Mouse (Mus musculus): ENCODE data around the gene Sbf1. TPM values are rescaled to one million over a fixed set of nuclear protein-coding genes. Genes with fewer than 3 reads are reported as not detected.

Sbf1 gene
- 10 to 100 TPM; 56.5 to 74.5 (median 69.5) TPM for total RNA-seq (2022)

DNA sequence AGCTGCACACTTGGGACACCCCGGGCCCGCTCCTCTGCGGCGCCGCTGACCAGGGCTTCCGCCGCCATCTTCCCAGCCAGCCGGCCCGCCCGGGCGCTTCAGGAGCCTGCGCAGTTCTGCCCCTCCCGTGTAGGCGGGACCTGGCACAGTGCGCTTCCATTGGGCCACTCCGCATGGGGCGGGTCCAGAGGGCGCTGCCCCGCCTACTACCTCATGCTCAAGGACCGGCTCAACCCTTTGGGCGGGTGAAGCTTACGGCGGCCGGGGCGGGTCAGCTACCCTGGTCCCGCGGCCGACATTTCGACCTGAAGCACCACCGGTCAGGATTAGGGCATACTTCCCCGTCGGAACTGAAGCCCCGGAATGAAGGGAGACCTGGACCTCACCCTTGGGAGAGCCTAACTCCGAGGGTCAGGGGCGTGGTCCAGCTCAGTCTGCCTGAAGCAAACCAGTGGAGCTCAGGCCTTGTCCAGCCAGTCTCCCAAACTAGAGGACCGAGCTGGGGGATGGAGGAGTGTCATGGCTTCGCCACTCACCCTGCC lies at the start of gene Sbf1:
Sbf1 (minus strand) TSS at position 122 of the 542 bp plus-strand sequence.
- peak; percentile 98 for DNase-seq (ENCODE audit: low spot score)

- no peak for DNase-seq (ENCODE audit: low spot score)
Measured at GRCm38 (mm10) chr15:89363051-89363450, 47.9 kb upstream of the Sbf1 start.

- DNase-seq (ENCODE audit: low spot score) = no peak
Measured at GRCm38 (mm10) chr15:89358784-89359183, 43.7 kb upstream of the Sbf1 start.

GRCm38 (mm10) chr15:89356372-89356771 lies 41.3 kb upstream of the Sbf1 start:
- no peak for DNase-seq (ENCODE audit: low spot score)

- peak; percentile 95 for DNase-seq (ENCODE audit: low spot score)
Measured at GRCm38 (mm10) chr15:89355241-89356187, 40.4 kb upstream of the Sbf1 start, which contains the start of the genes Lmf2 and Ncaph2. Gene Lmf2, minus strand, starts transcription at chr15:89355659. Gene Ncaph2, plus strand, starts transcription at chr15:89355719.

DNA sequence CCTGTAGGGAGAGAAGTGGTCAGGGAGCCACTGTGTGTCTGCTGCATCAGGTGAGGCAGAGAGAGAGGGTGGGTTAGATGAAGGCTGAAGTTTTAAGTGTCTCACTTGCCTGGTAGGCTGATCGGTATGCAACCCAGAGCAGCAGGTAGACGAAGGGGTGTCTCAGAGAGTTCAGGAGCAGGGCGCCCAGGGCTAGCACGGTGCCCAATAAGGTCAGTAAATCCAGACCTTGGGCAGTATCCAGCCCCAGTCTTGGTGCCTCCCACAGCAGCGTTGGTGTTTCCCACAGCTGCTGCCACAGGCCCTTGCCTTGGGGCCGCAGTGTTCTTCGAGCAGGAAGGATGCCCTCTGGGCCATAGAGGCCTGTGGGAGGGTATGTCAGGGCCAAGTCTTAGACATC lies 39.3 kb upstream of the Sbf1 start:
- no peak for DNase-seq (ENCODE audit: low spot score)

DNA sequence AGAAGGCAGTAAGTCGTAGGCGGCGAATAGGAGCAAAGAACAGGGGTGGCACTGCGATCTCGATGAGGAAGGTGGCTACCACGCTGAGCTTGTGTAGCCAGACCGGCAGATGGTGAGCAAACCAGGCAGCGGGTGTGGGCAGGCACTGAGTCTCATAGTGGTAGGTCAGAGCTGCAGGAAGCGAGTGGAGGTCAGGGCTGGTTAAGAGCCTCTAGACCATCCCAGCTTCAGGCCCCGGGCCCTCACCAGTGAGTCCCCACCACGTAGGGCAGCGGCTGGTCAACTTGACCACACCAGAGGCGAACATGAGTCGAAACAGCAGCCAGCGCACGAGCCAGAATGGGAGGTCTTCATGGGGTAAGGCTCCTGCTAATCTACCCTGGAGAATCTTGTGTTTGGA lies 38.7 kb upstream of the Sbf1 start:
- DNase-seq (ENCODE audit: low spot score) = no peak

DNA sequence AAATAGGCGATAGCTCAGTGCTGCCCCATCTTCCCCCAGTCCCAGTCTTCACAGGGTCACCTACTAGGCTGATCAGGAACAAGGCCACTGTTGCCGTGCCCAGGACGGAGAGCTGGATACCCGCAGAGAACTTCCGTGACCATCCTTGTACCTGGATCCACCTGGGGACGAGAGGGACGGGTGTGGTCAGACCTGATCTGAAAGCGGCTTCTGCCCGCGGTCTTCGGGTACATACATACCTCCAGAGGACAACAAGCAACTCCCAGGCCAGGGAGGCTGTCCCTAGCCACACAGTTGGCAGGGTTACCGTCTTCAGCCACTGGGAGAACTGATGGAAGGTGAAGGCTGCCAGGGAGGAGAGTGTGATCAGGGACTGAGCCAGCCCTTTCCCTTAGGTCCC lies 37.7 kb upstream of the Sbf1 start:
- no peak for DNase-seq (ENCODE audit: low spot score)

DNA sequence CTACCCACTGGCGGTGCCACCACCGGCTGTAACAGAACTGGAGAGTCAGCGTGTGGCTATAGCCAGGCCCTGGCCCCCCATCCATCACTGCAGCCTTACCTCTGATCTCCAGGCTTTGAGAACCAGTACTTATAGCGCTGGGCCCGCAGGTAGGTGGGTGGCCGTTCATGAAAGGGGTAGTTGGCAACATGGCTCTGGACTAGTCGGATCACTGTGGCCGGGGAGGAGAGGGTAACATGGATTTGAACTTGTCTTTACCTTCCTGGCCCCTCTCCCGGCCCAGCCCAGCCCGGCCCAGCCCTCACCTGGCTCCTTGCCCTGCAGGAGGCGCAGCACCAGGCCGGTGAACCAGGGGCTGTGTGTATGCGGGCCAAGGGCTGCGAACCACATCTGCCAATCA lies 36.9 kb upstream of the Sbf1 start:
- no peak for DNase-seq (ENCODE audit: low spot score)

GRCm38 (mm10) chr15:89351302-89351701 lies 36.2 kb upstream of the Sbf1 start:
- no peak for DNase-seq (ENCODE audit: low spot score)

DNA sequence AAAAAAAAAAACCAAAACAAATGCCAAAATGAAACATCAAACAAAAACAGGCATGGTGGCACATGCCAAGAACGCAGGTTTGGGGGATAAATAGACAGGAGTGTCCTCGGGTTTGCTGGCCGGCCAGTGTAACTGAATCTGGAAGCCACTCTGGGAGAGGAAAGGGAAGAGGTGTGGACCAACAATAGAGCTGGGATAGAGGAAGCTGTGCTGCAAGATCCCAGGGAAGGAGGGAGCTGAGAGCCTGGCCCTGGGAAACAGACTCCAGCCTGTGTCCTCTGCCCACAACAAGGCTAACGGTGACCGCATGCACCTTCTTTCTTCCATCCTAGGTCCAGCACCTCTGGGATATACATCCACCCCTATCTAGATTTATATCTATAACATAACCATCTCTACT lies 35.3 kb upstream of the Sbf1 start:
- DNase-seq (ENCODE audit: low spot score) = peak; percentile 33

DNA sequence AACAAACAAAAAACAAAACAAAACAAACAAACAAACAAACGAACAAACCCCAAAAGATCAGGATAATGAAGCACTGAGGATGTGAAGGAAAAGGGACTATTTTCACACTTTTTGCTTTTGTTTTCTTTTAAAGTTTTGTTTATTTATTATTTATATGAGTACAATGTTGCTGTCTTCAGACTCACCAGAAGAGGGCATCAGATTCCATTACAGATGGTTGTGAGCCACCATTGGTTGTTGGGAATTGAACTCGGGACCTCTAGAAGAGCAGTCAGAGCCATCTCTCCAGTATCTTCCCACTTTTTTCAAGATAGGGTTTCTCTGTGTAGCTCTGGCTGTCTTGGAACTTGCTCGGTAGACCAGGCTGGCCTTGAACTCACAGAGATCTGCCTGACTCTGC lies 28.2 kb upstream of the Sbf1 start:
- no peak for DNase-seq (ENCODE audit: low spot score)

GRCm38 (mm10) chr15:89341678-89342077 lies 26.6 kb upstream of the Sbf1 start:
- DNase-seq (ENCODE audit: low spot score) = no peak

DNA sequence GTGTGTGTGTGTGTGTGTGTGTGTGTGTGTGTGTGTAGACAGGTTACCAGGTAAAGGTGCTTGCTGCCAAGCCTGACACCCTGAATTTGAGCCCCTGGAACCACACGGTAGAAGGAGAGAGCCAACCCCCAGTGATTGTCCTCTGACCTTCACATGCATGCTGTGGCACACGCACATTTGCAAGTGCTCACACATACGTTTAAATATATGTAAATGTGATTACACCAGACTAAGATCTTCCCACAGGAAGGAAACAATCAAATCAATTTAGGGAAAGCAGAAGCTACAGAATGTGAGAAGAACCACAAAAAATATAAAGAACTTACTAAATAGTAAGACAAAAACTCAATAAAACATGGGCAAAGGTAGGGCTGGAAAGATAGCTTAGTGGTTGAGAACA lies 25.0 kb upstream of the Sbf1 start:
- no peak for DNase-seq (ENCODE audit: low spot score)

- no peak for DNase-seq (ENCODE audit: low spot score)
Measured at GRCm38 (mm10) chr15:89339696-89340095, 24.6 kb upstream of the Sbf1 start.

DNA sequence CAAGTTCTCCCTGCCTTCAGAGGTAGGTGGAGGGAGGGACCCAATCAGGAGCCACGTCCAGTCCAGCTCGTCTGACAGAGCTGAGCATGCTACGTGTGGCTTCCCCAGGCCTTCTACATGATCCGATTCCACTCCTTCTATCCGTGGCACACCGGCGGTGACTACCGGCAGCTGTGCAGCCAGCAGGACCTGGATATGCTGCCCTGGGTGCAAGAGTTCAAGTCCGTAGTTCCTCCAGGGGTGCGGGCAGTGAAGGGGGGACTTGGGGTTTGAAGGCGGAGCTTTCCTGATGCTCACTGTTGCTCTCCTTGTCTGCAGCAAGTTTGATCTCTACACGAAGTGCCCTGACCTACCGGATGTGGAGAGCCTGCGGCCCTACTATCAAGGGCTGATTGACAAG lies 21.3 kb upstream of the Sbf1 start:
- no peak for DNase-seq (ENCODE audit: low spot score)

DNA sequence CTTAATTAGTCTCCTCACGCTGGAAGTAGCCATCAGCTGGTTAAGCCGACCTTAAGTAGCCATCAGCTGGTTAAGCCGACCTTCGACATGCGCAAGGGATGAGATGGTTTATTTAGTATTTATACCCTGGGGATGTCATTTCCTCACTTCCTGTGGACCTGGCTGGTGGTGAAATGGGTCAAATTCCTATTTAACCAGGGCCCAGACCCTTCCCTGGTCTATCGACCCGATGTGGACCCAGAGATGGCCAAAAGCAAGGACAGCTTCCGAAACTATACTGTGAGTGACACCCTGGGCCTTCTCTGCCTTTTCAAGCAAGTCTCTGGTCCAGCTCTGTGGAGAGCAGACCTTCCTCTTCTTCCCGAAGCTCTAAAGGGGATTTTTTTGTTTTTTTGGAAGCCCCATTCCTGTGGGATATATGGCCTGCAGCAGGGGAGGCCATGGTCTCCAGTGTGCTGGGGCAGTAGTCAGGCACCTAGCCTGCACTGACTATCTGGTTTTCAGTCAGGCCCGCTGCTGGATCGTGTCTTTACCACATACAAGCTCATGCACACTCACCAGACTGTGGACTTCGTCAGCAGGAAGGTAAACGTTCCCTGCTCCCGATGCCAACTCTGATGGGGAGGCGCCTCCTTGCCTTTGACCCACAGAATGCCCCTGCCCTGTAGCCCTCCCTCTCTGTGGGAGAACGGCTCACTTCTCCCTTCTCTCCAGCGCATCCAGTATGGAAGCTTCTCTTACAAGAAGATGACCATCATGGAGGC lies 19.8 kb upstream of the Sbf1 start:
- no peak for DNase-seq (ENCODE audit: low spot score)

DNA sequence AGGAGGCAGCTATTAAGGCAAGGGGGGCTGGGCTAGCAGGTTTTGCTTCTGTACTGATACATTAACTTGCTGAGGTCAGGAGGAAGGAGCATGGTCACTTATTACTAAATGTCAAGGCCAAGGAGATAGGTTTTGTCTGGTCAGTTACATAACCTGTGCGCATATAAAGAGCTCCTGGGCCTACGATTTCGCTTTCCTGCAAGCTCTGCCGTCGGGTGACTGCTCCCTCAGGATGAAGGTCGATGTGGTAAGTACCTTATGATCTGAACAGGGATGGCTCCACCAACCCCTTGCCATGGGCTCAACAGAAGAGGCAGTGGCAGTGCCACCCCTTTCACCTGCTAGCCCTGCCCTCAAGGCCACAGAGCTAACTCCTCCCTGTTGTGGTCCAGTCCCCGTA lies 19.2 kb upstream of the Sbf1 start, which contains the start of gene Miox:
Miox (plus strand) TSS at position 128 of the 400 bp plus-strand sequence.
- DNase-seq (ENCODE audit: low spot score) = no peak

DNA sequence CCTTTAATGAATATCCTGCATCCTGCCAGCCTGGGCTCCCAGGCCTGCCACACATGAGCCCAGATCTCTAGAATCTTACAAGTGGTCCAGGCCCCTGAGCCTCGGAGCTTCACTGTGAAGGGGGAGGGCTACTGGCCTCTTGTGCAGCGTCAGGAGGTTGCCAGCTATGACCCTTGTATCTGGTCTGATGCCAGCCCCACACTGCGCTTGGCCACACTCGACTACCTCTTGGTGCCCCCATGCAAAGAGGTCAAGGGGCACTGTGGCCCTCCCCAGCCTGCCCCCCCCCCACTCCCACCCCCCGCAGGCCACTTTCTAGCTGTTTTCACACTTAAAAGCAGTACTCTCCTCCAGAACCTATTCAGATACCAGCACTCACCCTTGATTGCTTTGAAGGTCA lies 11.3 kb upstream of the Sbf1 start:
- DNase-seq (ENCODE audit: low spot score) = no peak

DNA sequence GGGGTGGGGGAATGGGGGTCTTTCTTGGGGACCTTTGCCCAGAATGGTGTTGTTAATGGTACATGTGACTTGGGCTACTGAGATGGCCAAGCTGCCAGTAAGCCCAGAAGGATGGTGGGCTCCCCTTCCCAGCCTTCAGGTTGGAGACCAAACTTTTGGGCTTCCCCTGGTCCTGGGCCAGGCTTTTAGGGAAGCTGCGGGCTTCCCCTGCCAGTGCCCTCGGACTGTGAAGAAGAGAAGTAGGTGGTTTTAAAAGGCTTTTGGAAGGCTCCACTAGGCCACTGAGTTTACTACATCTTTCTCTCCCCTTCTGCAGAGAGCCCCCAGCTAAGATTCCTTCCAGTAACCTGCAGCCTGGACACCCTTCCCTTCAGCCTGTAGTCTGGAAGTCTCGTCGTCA lies 8.5 kb upstream of the Sbf1 start:
- no peak for DNase-seq (ENCODE audit: low spot score)

- DNase-seq (ENCODE audit: low spot score) = no peak
Measured at GRCm38 (mm10) chr15:89322670-89323522, 7.8 kb upstream of the Sbf1 start, which contains the start of gene Adm2. Gene Adm2, plus strand, starts transcription at chr15:89322720.
